Comparison of ENCODE assay signal across 20 mouse cellular contexts in genomic region chr5:121922942-121923826, GRCm38 (mm10).
DNase-seq lines count a peak whose midpoint lies in the region; ATAC-seq lines count a peak whose summit lies in the region.
"Had no signal": no experiment of that assay in that cellular context is flagged by ENCODE, and none has a peak within 500 bp of the region (broad histone marks: within the 10 kb centered on the region; RNA-seq: fewer than 3 reads in every experiment).

No protein-coding gene starts in this region.

- ATAC-seq in intestine, embryonic 14.5 days (replicated peaks; ENCODE audit: low FRiP score, low TSS enrichment, low read depth), result no peak
- no peak for ATAC-seq in intestine, embryonic 16.5 days
- ATAC-seq: midbrain, embryonic 13.5 days had no signal

- H3K36me3 ChIP-seq in intestine, embryonic 14.5 days (ENCODE audit: control insufficient read depth, insufficient read depth, low read length), result no peaks in the 10 kb centered on the region
- H3K36me3 ChIP-seq in intestine, embryonic 16.5 days (ENCODE audit: control insufficient read depth, insufficient read depth, low read length), result no peaks in the 10 kb centered on the region
- H3K36me3 ChIP-seq: embryonic facial prominence, embryonic 15.5 days; heart, embryonic 10.5 days; lung, embryonic 15.5 days; midbrain, embryonic 13.5 days; neural tube, embryonic 13.5 days had no signal

- 50% methylated on average over 17 of the region's 17 CpGs for WGBS in intestine, embryonic 14.5 days
- WGBS in intestine, embryonic 16.5 days, result 63% methylated on average over 17 of the region's 17 CpGs

- DNase-seq in intestine, embryonic 14.5 days (ENCODE audit: low spot score), result no peak
- peak; percentile 41 for DNase-seq in right cerebral cortex, postnatal 25 days
- DNase-seq in right cerebral cortex, postnatal 4 days, result no peak
- peak; percentile 30 to 37 for DNase-seq in left cerebral cortex, adult 8-10 months (ENCODE audit: low spot score in 2 of 2)
- no peak for DNase-seq in spleen, postnatal 10 days (ENCODE audit: low spot score in 2 of 2)
- no peak for DNase-seq in testis, postnatal 14 days (ENCODE audit: low spot score)
- DNase-seq: adrenal gland, adult 8-10 months; cerebellum, postnatal 14 days; gastrocnemius, postnatal 36 days; kidney, adult 9 months; kidney, postnatal 36 days; thymus, adult 2 months had no signal

- no peak overlapping the region for H3K4me2 ChIP-seq in intestine, embryonic 14.5 days (ENCODE audit: low read length)
- H3K4me2 ChIP-seq in intestine, embryonic 16.5 days (ENCODE audit: low read depth, low read length), result no peak overlapping the region
- H3K4me2 ChIP-seq: embryonic facial prominence, embryonic 15.5 days; lung, embryonic 15.5 days; midbrain, embryonic 13.5 days; neural tube, embryonic 13.5 days had no signal

- no peaks in the 10 kb centered on the region for H3K9me3 ChIP-seq in intestine, embryonic 14.5 days (ENCODE audit: control insufficient read depth, low read length)
- no peaks in the 10 kb centered on the region for H3K9me3 ChIP-seq in intestine, embryonic 16.5 days (ENCODE audit: control insufficient read depth, low read length)
- H3K9me3 ChIP-seq: embryonic facial prominence, embryonic 15.5 days; heart, embryonic 10.5 days; hindbrain, embryonic 10.5 days; lung, embryonic 15.5 days; midbrain, embryonic 13.5 days; neural tube, embryonic 13.5 days had no signal

- no peak overlapping the region for H3K9ac ChIP-seq in intestine, embryonic 14.5 days (ENCODE audit: low read length)
- no peak overlapping the region for H3K9ac ChIP-seq in intestine, embryonic 16.5 days (ENCODE audit: low read depth, low read length)
- H3K9ac ChIP-seq: embryonic facial prominence, embryonic 15.5 days; liver, embryonic 14.5 days; lung, embryonic 15.5 days; midbrain, embryonic 13.5 days; neural tube, embryonic 13.5 days had no signal

- peaks cover 18% of the 10 kb centered on the region for H3K4me1 ChIP-seq in intestine, embryonic 14.5 days (replicated peaks; ENCODE audit: control insufficient read depth, insufficient read depth, low read length)
- H3K4me1 ChIP-seq in intestine, embryonic 16.5 days (ENCODE audit: control insufficient read depth, insufficient read depth, low read length), result peaks cover 8% of the 10 kb centered on the region; the same call in 1 of the 2 replicates

- H3K27ac ChIP-seq in intestine, embryonic 14.5 days (ENCODE audit: low read depth), result peak overlapping the region; percentile 24; the same call in 1 of the 2 replicates
- no peak overlapping the region for H3K27ac ChIP-seq in intestine, embryonic 16.5 days (ENCODE audit: low read length)
- H3K27ac ChIP-seq: embryonic facial prominence, embryonic 15.5 days; heart, embryonic 10.5 days; hindbrain, embryonic 10.5 days; liver, embryonic 14.5 days; lung, embryonic 15.5 days; midbrain, embryonic 13.5 days had no signal

- H3K27me3 ChIP-seq in intestine, embryonic 14.5 days (replicated peaks; ENCODE audit: control insufficient read depth, insufficient read depth, low read length), result 0 out of 2 replicates have a peak, but pooled peaks cover 5% of the 10 kb centered on the region
- H3K27me3 ChIP-seq in intestine, embryonic 16.5 days (replicated peaks; ENCODE audit: control insufficient read depth, insufficient read depth, low read length), result peaks cover 12% of the 10 kb centered on the region; the same call in 1 of the 2 replicates

- H3K4me3 ChIP-seq in intestine, embryonic 14.5 days (ENCODE audit: low read depth, low read length), result no peak overlapping the region
- H3K4me3 ChIP-seq in intestine, embryonic 16.5 days (ENCODE audit: low read length), result no peak overlapping the region
- H3K4me3 ChIP-seq: embryonic facial prominence, embryonic 15.5 days; heart, embryonic 10.5 days; hindbrain, embryonic 10.5 days; lung, embryonic 15.5 days; midbrain, embryonic 13.5 days; neural tube, embryonic 13.5 days had no signal

Comparison
In these comparisons a context has a peak if more than half of its experiments do, and no peak if none do; other contexts are left out.
1. DNase-seq: peak in right cerebral cortex, postnatal 25 days (single experiment) and left cerebral cortex, adult 8-10 months (2 of 2); none in intestine, embryonic 14.5 days (single experiment), right cerebral cortex, postnatal 4 days (single experiment), spleen, postnatal 10 days (0 of 2) and testis, postnatal 14 days (single experiment).